Mouse (Mus musculus): ENCODE data around the gene Trim28. TPM values are rescaled to one million over a fixed set of nuclear protein-coding genes. Genes with fewer than 3 reads are reported as not detected.

Trim28 gene
- polyA plus RNA-seq, 1 experiment, result 186 TPM

DNA sequence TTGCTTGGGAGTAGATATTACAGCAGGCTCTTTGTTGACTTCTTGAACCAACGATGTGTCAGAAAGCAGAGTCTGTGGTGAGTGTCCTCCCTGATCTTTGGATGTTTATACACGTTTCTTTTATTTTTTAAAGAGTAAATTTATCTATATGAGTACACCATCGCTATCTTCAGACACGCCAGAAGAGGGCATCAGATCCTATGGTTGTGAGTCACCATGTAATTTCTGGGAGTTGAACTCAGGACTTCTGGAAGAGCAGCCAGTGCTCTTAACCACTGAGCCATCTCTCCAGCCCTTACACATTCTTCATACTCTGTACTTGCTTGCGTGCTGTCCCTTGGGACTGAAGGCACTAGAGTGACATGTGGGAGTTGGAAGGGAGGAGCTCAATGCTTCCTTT lies 73.4 kb downstream of the Trim28 start:
- no peaks in the 10 kb centered on the region for H3K36me3 ChIP-seq (ENCODE audit: control insufficient read depth, insufficient read depth, low read length)
- no peaks in the 10 kb centered on the region for H3K27me3 ChIP-seq (replicated peaks; ENCODE audit: control insufficient read depth, insufficient read depth, low read length)
- WGBS, result 58% methylated on average over 5 of the region's 5 CpGs
- no peak overlapping the region for H3K27ac ChIP-seq (ENCODE audit: insufficient read depth, low read depth, low read length)
- no peak for DNase-seq
- TF ChIP-seq POLR2A (IDR thresholded peaks at IDR 0.05; ENCODE audit: low read depth, low read length), result no peak
- TF ChIP-seq CTCF (conservative IDR thresholded peaks at IDR 0.05; ENCODE audit: insufficient read depth, insufficient read length, low read depth, low read length), result no peak
- H3K4me1 ChIP-seq (ENCODE audit: control insufficient read depth, insufficient read depth, low read length), result no peaks in the 10 kb centered on the region
- H3K4me3 ChIP-seq (ENCODE audit: insufficient read depth, low read depth, low read length), result no peak overlapping the region

Other genes with a start within 250 kb of the Trim28 start
- 0.59 and 0.88 TPM in 2 replicates for gene Zscan18, start 195.5 kb upstream of the Trim28 start, polyA plus RNA-seq (2012; rRNA removed)
- 1.1 and 1.7 TPM in 2 replicates for gene Zfp329, start 180.3 kb upstream of the Trim28 start, polyA plus RNA-seq (2012; rRNA removed)
- 7.7 and 9.4 TPM in 2 replicates for gene Zfp110, start 164.4 kb upstream of the Trim28 start, polyA plus RNA-seq (2012; rRNA removed)
- gene Zfp128, start 117.9 kb upstream of the Trim28 start, polyA plus RNA-seq (2012; rRNA removed), result 1.3 and 1.4 TPM in 2 replicates
- 11.6 and 12.5 TPM in 2 replicates for gene Zscan22, start 101.3 kb upstream of the Trim28 start, polyA plus RNA-seq (2012; rRNA removed)
- 1,384 and 1,441 TPM in 2 replicates for gene Rps5, start 76.8 kb upstream of the Trim28 start, polyA plus RNA-seq (2012; rRNA removed)
- 0.08 and 0.11 TPM in 2 replicates for gene Rnf225, start 71.7 kb upstream of the Trim28 start, polyA plus RNA-seq (2012; rRNA removed)
- 4.8 and 5.9 TPM in 2 replicates for gene Zfp324, start 33.3 kb upstream of the Trim28 start, polyA plus RNA-seq (2012; rRNA removed)
- 5.4 and 6.2 TPM in 2 replicates for gene Zfp446, start 21.3 kb upstream of the Trim28 start, polyA plus RNA-seq (2012; rRNA removed)
- 0.56 and 0.69 TPM in 2 replicates for gene Slc27a5, start 922 bp upstream of the Trim28 start, polyA plus RNA-seq (2012; rRNA removed)
- gene Zbtb45, start 10.9 kb downstream of the Trim28 start, polyA plus RNA-seq (2012; rRNA removed), result 14.1 and 15.0 TPM in 2 replicates
- gene Chmp2a, start 35.7 kb downstream of the Trim28 start, polyA plus RNA-seq (2012; rRNA removed), result 103 and 134 TPM in 2 replicates
- 231 and 249 TPM in 2 replicates for gene Ube2m, start 39.2 kb downstream of the Trim28 start, polyA plus RNA-seq (2012; rRNA removed)
- gene Mzf1, start 55.6 kb downstream of the Trim28 start, polyA plus RNA-seq (2012; rRNA removed), result 1.3 and 1.8 TPM in 2 replicates
- gene Vmn1r85, start 96.1 kb downstream of the Trim28 start, polyA plus RNA-seq (2012; rRNA removed), result not detected in 2 replicates
- gene Vmn1r86, start 120.8 kb downstream of the Trim28 start, polyA plus RNA-seq (2012; rRNA removed), result not detected in 2 replicates
- not detected in 2 replicates for gene Vmn1r87, start 141.0 kb downstream of the Trim28 start, polyA plus RNA-seq (2012; rRNA removed)
- gene Vmn1r88, start 160.5 kb downstream of the Trim28 start, polyA plus RNA-seq (2012; rRNA removed), result not detected in 2 replicates
- not detected in 2 replicates for gene Vmn1r89, start 213.9 kb downstream of the Trim28 start, polyA plus RNA-seq (2012; rRNA removed)

Data from kidney, adult 2 months (tissue).